Mouse (Mus musculus): ENCODE data around the gene Slc6a6. TPM values are rescaled to one million over a fixed set of nuclear protein-coding genes. Genes with fewer than 3 reads are reported as not detected.

Slc6a6 gene
- total RNA-seq (2021) = 100 to 1,000 TPM; 101 to 102 TPM

DNA sequence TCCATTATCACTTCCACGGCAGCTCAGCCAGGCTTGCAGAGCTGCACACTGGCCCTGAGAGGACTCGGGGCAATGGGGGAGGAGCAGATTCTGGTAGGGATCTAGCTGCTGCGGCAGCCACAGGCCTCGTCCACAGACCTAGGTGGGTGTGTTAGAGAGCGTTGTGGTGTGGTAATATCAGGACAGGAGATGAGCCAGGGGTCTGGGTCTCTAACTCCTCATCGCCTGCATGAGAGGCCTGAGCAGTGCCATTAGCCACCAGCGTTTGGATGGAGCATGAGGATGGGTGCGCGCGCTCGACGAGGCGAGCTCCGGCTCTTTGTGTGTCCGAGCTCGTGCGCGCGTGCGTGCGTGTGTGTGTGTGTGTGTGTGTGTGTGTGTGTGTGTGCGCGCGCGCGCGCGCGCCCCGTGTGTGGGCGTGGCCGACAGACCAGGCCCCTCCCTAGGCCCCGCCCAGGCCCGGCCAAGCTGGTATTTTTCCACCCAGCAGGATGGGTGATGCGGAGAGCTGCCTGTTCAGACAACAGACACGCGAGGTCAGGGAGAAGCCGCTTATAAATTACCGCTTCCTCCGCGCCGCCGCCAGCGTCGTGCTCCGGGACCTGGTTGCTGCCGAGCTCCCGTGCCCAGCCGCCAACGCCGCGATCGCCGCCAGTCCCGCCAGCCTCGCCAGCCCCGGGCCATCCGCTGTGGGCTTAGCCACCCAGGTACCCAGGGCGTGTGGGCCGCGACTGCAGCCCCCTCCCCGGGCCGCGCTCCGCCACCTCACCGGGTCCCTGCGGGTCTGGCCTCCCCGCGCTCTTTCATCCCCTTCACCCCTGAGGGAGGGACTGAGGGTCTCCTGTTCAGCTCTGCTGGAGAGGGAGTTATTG is at the start of gene Slc6a6:
Slc6a6 (plus strand) TSS at position 452 of the 872 bp plus-strand sequence.
- intact Hi-C loops (cut with DNase I) = loop anchor here (2.0 to 5.0 kb wide), 4 partner anchors 47 to 157 kb away; no protein-coding TSS in a partner anchor
- DNase-seq = peak; percentile 91

- no peak for DNase-seq
- intact Hi-C loops (cut with DNase I) = no loop called here
Observed at GRCm38 (mm10) chr6:91634417-91634816, 49.4 kb upstream of the Slc6a6 start.

GRCm38 (mm10) chr6:91634876-91635275 is 49.0 kb upstream of the Slc6a6 start:
- intact Hi-C loops (cut with DNase I) = no loop called here
- DNase-seq = no peak

DNA sequence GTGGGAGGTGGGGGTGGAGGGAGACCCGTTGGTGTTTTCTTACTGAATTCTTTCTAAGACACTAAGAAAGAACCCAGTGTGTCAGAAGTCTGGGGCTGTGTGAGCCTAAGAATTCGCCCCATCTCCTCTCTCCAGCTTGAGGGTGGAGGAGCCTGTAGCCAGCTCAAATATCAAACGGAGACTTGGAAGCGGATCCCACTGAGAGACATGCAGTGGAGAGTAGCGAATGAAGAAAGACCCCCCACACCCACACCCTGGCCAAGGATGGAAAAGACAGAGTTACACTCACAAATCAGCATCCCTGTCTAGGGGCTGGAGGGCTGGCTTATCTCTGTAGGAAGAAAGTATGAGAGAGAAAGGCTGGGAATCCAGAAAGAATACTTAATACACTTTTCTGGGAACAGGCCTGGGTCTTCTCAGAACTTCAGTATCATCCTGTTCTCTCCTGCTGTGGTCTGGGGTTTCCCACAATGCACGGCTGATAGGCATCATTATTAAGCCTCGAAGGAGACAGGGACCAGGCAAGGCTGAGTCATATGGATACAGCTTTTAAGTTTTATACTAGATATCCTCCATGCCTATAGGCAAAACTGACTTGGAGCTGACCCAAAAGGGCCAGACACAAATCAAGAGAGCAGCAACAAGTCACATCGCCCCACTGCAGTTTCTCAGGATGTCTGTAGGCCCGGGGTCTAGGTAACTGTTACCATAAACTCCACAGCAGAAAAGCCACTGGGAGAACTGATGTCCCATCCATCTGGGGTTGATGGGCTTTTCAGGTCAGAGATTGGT is 45.5 kb upstream of the Slc6a6 start:
- no peak for DNase-seq
- intact Hi-C loops (cut with DNase I) = no loop called here

GRCm38 (mm10) chr6:91643011-91643410 is 40.8 kb upstream of the Slc6a6 start:
- intact Hi-C loops (cut with DNase I) = no loop called here
- DNase-seq = no peak

- intact Hi-C loops (cut with DNase I) = no loop called here
Observed at GRCm38 (mm10) chr6:91643416-91643921, 40.4 kb upstream of the Slc6a6 start.

DNA sequence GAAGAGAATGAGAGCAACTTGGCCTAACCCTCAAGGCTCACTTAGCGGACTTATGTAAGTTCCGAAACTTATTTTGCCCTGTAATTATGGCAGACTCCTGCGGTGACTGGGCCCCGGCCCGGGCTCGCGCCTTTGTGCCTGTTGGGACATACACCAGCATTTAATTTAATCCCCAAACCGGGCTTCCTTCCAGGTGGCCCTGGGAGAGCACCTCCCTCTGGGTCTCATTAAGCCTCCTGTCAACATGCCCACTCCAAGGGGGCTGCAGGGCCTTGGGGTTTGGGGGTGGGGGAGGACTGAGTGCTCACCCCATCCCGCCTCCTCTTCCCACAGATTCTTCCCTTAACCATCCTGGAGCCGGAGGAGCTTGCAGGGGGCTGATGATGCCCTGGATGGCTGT is 37.8 kb upstream of the Slc6a6 start:
- DNase-seq = no peak
- intact Hi-C loops (cut with DNase I) = no loop called here

More at GRCm38 (mm10) chr6:91643416-91643921, 40.4 kb upstream of the Slc6a6 start:
- DNase-seq = no peak

- intact Hi-C loops (cut with DNase I) = no loop called here
- DNase-seq = no peak
Observed at GRCm38 (mm10) chr6:91646822-91647221, 37.0 kb upstream of the Slc6a6 start.

- DNase-seq = no peak
- intact Hi-C loops (cut with DNase I) = no loop called here
Observed at GRCm38 (mm10) chr6:91647385-91647791, 36.5 kb upstream of the Slc6a6 start.

DNA sequence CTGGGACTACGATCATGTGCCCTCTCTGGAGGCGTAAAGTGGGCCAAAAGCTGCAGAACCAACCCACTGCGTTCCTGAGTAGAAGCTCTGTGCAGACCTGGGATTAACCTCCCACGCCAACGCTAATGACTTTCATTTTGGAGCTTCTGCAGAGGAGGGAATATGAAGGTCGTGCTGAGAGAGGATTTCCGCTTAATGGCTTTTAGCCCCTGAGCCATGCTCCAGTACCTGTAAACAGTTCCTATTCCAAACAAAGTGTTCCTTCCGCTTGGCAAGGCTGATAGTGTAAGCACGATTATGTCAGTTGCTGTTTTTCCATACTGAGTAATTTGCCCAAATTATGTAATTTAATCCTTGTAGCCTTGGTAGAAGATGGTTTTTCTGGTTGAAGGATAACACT is 33.6 kb upstream of the Slc6a6 start:
- intact Hi-C loops (cut with DNase I) = no loop called here
- no peak for DNase-seq

DNA sequence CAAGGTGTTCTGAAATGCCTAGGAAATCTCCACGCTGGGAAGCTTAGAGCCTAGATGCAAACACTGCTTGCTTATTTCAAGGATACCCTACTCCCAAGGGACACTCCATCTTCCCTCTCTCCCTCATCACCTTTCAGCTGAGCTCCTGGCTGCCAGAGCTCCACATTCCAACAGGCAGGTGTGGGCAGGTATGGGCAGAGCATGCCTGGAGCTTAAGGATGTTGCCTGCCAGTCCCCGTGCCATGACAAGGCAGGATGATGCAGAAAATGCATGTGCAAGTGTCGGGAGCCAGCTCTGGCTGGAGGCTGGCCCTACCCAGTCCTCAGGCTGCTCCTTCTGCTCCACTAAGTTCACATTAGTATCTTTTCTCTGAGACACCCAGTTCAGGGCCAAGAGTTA is 31.6 kb upstream of the Slc6a6 start:
- intact Hi-C loops (cut with DNase I) = no loop called here
- no peak for DNase-seq

DNA sequence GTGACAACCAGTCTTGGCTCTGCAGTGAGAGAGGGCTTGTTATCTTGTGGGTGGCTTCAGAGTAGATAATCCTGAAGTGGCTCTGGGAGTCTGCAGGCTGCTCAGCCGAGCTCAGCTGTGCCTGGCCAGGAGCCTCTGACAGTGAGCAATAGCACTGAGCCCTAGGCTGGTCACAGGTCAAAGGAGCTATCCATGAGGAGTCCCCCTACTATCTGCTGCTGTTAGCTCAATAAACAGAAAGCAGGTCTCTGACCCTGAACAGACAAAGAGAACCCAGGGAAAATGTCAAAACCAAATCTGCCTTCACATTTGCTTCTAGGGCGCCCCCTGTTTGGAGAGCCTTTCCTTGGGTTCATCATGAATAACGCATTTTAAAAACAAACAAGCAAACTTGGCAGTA is 28.6 kb upstream of the Slc6a6 start:
- intact Hi-C loops (cut with DNase I) = no loop called here
- DNase-seq = no peak

DNA sequence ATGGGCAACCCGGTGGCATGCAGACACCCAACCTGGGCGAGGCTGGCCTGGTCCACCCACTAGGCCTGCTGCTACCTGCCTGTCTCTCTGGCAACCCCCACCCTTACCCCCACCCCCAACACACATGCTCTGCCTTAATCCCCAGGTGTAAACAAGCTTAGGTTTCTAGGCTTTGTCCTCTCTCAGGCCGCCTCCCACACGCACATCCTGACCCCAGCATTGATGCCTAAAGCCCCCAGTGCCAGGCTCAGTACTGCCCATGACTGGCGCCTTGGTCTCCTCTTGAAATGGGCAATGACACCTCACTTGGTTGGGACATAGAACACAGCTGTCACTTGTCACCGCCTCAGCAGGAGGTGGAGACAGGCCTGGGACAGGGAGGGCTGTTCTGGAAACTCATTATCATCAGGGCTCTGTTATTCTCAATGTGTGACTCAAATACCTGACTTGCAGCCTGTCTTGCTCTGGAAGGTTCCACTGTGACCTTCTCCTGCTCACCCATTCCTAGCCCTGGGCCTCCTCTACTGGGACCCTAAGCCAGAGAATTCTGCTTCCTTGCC is 27.9 kb upstream of the Slc6a6 start:
- no peak for DNase-seq
- intact Hi-C loops (cut with DNase I) = no loop called here

GRCm38 (mm10) chr6:91658288-91658687 is 25.6 kb upstream of the Slc6a6 start:
- no peak for DNase-seq
- intact Hi-C loops (cut with DNase I) = no loop called here

DNA sequence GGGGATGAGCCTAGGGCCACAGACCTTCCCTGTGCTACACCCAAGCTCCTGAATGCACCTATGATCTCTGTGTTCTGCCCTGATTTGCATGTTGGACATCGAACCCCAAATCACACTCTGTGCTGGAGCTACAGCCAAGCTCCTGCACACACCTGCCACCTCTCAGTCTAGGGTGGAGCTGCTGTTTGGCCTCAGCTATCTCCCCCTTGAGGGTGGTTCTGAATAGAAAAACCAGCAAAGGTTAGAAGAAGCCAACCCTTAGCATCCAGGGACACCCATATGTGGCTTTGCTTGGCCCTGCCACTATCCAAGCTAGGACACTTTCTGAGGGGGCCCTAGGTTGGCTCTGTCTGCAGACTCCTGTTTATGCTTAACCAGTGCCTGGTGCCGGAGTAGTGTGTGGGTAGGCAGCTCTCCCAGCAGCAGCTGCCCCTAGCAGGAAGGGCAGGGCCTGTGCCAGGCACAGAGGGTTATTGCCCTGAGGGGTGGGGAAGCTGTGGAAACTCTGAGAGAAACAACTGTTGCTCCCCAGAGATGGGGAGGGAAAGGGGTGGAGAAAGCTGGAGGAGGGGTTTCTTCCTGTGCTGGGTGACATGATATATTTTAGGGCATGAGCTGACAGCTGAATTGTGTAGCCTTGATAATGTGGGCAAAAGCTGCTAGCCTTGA is 23.9 kb upstream of the Slc6a6 start:
- intact Hi-C loops (cut with DNase I) = no loop called here

GRCm38 (mm10) chr6:91662301-91662700 is 21.6 kb upstream of the Slc6a6 start:
- intact Hi-C loops (cut with DNase I) = no loop called here
- no peak for DNase-seq

More for the DNA sequence above, 23.9 kb upstream of the Slc6a6 start:
- peak in 1 of 2 experiments; percentile 16 for DNase-seq

DNA sequence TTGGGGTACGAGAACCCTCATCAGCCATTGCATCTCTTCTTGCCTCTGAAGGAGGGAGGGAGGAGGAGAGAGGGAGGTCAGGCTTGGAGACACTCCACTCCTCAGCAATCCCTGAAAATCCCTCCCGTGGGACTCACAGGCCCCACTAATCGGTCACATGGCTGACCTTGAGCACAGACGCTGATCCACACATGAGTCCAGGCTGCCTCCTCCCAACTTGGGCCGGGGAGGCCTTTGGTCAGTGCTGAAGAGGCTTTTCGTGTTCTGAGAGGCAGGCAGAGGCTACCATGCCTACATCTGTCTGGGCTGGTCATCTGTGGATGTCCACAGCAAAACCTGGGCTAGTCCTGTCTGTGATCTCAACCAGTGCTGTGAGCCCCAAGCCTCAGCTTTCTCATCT is 20.2 kb upstream of the Slc6a6 start:
- DNase-seq = no peak

GRCm38 (mm10) chr6:91665267-91665666 is 18.6 kb upstream of the Slc6a6 start:
- intact Hi-C loops (cut with DNase I) = no loop called here

More for the DNA sequence above, 20.2 kb upstream of the Slc6a6 start:
- intact Hi-C loops (cut with DNase I) = no loop called here

DNA sequence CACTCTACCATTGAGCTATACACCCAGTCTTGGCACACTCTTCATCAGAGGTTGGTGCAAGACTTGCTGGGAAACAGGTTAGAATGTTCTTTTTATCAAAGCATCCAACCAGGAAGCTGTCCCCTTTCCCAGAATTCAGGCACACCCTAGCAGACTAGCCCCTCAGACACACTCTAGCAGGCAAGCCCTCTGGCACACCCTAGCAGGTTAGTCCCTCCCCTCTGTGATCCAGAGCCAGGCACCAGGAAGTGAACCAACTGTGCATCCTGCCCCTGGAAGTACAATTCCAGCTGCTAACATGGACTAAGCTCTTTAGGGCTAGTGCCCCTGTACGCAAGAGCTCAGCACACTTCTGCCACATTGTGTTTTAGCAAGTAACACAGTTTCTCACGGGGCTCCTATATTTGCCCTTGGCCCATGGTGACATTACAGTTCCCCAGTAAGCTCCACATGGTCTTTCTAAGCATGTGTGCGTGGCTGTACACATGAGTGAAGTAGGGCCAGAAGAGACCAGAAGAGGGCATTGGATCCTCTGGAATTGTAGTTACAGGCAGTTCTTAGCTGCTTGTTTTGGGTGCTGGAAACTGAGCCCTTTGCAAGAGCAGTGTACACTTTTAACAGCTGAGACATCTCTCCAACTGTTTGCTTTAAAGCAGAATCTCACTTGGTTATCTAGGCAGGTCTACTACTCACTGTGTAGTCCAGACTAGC is 17.7 kb upstream of the Slc6a6 start:
- no peak for DNase-seq
- intact Hi-C loops (cut with DNase I) = no loop called here

More at GRCm38 (mm10) chr6:91665267-91665666, 18.6 kb upstream of the Slc6a6 start:
- DNase-seq = no peak

DNA sequence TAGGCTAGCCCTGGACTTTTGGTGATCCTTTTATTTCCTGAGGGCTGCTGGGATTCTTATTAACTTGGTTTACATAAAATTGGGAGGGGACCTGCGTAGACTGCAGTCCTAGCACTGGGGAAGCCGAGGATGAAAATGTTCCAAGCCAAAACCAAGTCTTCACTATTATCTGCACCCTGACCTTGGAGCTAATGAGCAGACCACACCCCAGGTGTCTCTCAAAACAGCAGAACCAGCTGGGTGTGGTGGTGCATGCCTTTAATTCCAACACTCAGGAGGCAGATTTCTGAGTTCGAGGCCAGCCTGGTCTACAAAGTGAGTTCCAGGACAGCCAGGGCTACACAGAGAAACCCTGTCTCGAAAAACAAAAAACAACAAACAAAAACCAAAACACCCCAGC is 16.7 kb upstream of the Slc6a6 start:
- intact Hi-C loops (cut with DNase I) = no loop called here
- DNase-seq = no peak
